In genomic region chr12:69497121-69497520, GRCm38 (mm10) we compare ENCODE assay signal across 8 mouse cellular contexts.
A peak's percentile ranks its signal among the peaks of the same experiment; 100 is the strongest.
DNase-seq lines count a peak whose midpoint lies in the region; ATAC-seq and TF ChIP-seq lines count a peak whose summit lies in the region.

No protein-coding gene starts in this region.

- no peaks in the 10 kb centered on the region for H3K9me3 ChIP-seq in neural tube, embryonic 15.5 days (replicated peaks)

- H3K9ac ChIP-seq in neural tube, embryonic 15.5 days (replicated peaks) = no peak overlapping the region

- intact Hi-C loops in left cerebral cortex, adult 2 months (cut with DNase I) = no loop called here

- no peaks in the 10 kb centered on the region for H3K27me3 ChIP-seq in neural tube, embryonic 15.5 days (replicated peaks)

- H3K4me3 ChIP-seq in left cerebral cortex, adult 2 months = no peak overlapping the region
- no peak overlapping the region for H3K4me3 ChIP-seq in neural tube, embryonic 15.5 days (replicated peaks)

- ATAC-seq in neural tube, embryonic 15.5 days (ENCODE audit: low FRiP score) = peak; percentile 56

- H3K27ac ChIP-seq in left cerebral cortex, adult 2 months = no peak overlapping the region
- H3K27ac ChIP-seq in neural tube, embryonic 15.5 days (replicated peaks) = peak overlapping the region; percentile 46

- H3K36me3 ChIP-seq in neural tube, embryonic 15.5 days = no peaks in the 10 kb centered on the region

- DNase-seq in kidney, postnatal 14 days = peak; percentile 43
- DNase-seq in kidney, adult 18-20 months = no peak
- peak; percentile 83 for DNase-seq in cerebellum, adult 9-11 months
- peak; percentile 80 for DNase-seq in heart, adult 8-10 months (ENCODE audit: low spot score)
- peak; percentile 39 to 51 for DNase-seq in left cerebral cortex, adult 2 months (ENCODE audit: extremely low spot score in 1 of 2, low spot score in 2 of 2)
- DNase-seq in embryo, embryonic 10 days (ENCODE audit: low spot score) = no peak
- no peak for DNase-seq in T-cell, adult 2 months (ENCODE audit: low spot score)

- WGBS in neural tube, embryonic 15.5 days = 69% methylated on average over 7 of the region's 7 CpGs

- H3K4me1 ChIP-seq in neural tube, embryonic 15.5 days = peaks cover 28% of the 10 kb centered on the region

- no peak for TF ChIP-seq CTCF in left cerebral cortex, adult 2 months (IDR thresholded peaks at IDR 0.05)

- H3K4me2 ChIP-seq in neural tube, embryonic 15.5 days = no peak overlapping the region

Comparison
In these comparisons a context has a peak if more than half of its experiments do, and no peak if none do; other contexts are left out.
1. DNase-seq: peak in kidney, postnatal 14 days (single experiment), cerebellum, adult 9-11 months (single experiment), heart, adult 8-10 months (single experiment) and left cerebral cortex, adult 2 months (2 of 2); none in kidney, adult 18-20 months (single experiment), embryo, embryonic 10 days (single experiment) and T-cell, adult 2 months (single experiment).